Mouse (Mus musculus) brain, embryonic 14.5 days (tissue): ENCODE measurements at regions not wholly inside any gene's neighbourhood (a gene's known extent, or its start where the extent isn't known, plus 50 kb on each side); places are given as distances from the start of the nearest gene placed in this dataset.
A peak's percentile ranks its signal among the peaks of the same experiment; 100 is the strongest.
"Not testable (repeated sequence)": the region's sequence is repeated elsewhere in the genome, so short reads cannot be mapped to it uniquely, and the experiment has no call there.

Source experiments
- DNase-seq: peaks from one replicate; pipeline ENCODE4 v3.0.0-alpha.2; 2011; ENCODE audit warnings: low read depth
- CTCF ChIP-seq: fragments of 200-500 bp; IDR thresholded peaks from 2 replicates; pipeline ENCODE4 v1.5.1; 2012; ENCODE audit warnings: inconsistent platforms, mild to moderate bottlenecking, moderate library complexity, borderline replicate concordance; ENCODE audit not compliant: insufficient read depth, insufficient read length; ENCODE audit errors: extremely low read depth
- POLR2A ChIP-seq: fragments of 200-500 bp; IDR thresholded peaks from 2 replicates; pipeline ENCODE4 v1.6.1; 2012; ENCODE audit warnings: mild to moderate bottlenecking, inconsistent platforms, borderline replicate concordance; ENCODE audit not compliant: poor library complexity, insufficient read depth, insufficient read length, severe bottlenecking; ENCODE audit errors: extremely low read depth

GRCm38 (mm10) chr10:30470831-30471230, 129.7 kb downstream of the Trmt11 start:
- DNase-seq = no peak

GRCm38 (mm10) chr10:30450616-30451015, 149.9 kb downstream of the Trmt11 start:
- DNase-seq = no peak
- TF ChIP-seq CTCF (no peak), POLR2A (no peak)

More at GRCm38 (mm10) chr10:30470831-30471230, 129.7 kb downstream of the Trmt11 start:
- TF ChIP-seq POLR2A (no peak), CTCF (no peak)

GRCm38 (mm10) chr10:30447057-30447456, 153.5 kb downstream of the Trmt11 start:
- no peak for TF ChIP-seq CTCF
- TF ChIP-seq POLR2A = no peak
- no peak for DNase-seq

DNA sequence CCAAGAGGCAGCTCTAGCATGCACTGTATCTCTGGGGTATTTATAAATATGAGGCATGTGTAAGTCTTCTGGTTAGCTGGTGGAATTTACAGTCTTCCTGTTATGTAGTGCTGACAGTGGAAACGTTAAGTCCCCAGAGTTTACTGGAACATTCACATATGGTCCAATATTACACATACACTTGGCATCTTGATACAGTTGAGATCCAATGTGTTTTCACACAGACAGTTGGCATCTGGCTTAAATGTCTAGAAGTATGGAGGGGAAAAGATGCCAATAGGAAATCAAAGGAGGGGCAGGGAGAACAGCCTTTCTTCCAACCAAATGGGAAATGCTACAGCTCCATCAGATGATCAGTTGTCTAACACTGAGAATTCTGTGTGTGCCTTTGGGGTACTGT, 154.0 kb downstream of the Trmt11 start:
- TF ChIP-seq CTCF = no peak
- TF ChIP-seq POLR2A = no peak
- DNase-seq = peak; percentile 81

- DNase-seq = peak; percentile 31
- no peak for TF ChIP-seq POLR2A
- no peak for TF ChIP-seq CTCF
These were observed 160.7 kb downstream of the Trmt11 start for GRCm38 (mm10) chr10:30439802-30440201.

- no peak for TF ChIP-seq POLR2A
- TF ChIP-seq CTCF = no peak
- peak; percentile 19 for DNase-seq
These were observed 174.1 kb downstream of the Trmt11 start for GRCm38 (mm10) chr10:30426420-30426923.

- 0 out of 2 replicates have a peak, but pooled peaks have one; percentile 12 for TF ChIP-seq CTCF
- TF ChIP-seq POLR2A = no peak
- DNase-seq = peak; percentile 81
These were observed 181.0 kb downstream of the Trmt11 start for GRCm38 (mm10) chr10:30419391-30420043.

- TF ChIP-seq CTCF (no peak), POLR2A (no peak)
- DNase-seq = no peak
These were observed 184.2 kb downstream of the Trmt11 start for GRCm38 (mm10) chr10:30416314-30416713.

DNA sequence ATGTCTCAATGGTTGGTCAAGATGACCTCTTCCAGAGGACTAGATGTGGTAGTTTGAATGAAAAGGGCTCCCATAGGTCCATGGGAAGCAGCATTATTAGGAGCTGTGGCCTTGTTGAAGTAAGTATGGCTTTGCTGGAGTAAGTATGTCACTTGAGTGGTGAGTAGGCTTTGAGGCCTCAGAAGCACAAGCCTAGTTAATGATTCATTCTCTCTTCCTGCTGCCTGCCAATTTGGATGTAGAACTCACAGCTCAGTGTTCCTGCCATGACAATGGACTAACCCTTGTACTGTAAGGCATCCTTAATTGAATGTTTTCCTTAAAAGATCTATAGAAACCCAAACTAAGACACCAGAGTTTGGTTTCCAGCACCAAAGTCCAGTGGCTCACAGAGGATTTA, 188.8 kb downstream of the Trmt11 start:
- TF ChIP-seq POLR2A (no peak), CTCF (no peak)
- no peak for DNase-seq

GRCm38 (mm10) chr10:30405669-30406393, 194.7 kb downstream of the Trmt11 start:
- DNase-seq = peak; percentile 93

DNA sequence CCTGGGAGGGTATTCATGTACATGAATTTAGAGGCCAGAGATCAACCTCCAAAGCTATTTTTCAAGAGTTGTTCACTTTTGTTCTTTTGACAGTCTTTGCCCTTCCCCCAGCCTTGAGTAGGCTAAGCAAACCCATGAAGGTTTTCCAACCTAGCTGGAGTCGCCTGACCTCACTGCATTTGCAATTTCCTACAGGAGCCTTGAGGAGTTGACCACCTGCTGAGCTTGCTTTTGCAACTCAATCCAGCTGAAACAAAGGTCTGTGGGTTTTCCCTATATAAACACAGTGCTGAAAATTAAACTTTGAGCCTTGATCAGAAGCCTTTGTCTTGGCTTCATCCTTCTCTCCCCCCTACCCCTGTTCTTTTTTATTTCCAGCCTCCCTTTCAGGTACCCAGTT, 170.2 kb upstream of the Cenpw start:
- DNase-seq = no peak
- TF ChIP-seq CTCF (no peak), POLR2A (no peak)

More at GRCm38 (mm10) chr10:30405669-30406393, 194.7 kb downstream of the Trmt11 start:
- no peak for TF ChIP-seq CTCF
- no peak for TF ChIP-seq POLR2A

DNA sequence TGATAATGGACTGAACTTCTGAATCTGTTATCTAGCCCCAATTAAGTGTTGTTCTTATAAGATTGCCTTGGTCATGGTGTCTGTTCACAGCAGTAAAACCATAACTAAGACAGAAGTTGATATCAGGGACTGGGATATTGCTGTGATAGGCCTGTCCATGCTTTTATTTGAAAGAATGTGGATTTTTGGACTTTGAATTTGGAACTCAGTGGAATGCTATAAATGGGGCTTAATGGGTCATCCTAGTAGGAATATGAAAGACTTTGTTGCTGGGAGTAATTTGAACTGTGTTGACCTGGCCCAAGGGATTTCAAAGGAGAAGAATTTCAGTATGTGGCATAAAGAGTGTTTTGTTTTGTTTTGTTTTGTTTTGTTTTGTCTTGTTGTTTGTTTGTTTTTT, 160.5 kb upstream of the Cenpw start:
- not testable (repeated sequence) for DNase-seq

- TF ChIP-seq POLR2A (no peak), CTCF (no peak)
These were observed 158.7 kb upstream of the Cenpw start for GRCm38 (mm10) chr10:30359051-30359450.

More at GRCm38 (mm10) chr10:30359051-30359450, 158.7 kb upstream of the Cenpw start:
- no peak for DNase-seq
